Mouse (Mus musculus): ENCODE data around the gene Pde4c.

DNA sequence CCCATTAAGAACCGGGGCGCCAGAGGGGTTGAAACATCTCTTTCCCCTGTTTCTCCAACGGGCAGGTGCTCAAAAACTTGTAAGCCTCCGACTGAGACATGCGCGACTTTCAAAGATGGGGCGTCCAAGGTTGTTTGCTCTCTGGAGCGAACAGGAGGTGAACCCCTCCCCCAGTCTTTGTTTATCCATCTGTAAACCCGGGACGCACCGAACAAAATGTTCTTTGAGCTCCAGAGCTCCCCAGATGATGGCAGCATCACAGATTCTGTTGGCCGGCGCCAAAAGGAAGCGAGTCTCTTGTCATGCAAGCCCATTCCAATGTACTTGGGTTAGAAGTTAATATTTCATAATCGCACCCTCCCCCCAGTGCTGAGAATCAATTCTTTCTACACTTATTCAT, 74.8 kb downstream of the Pde4c start:
- no peak for TF ChIP-seq CTCF (IDR thresholded peaks at IDR 0.05; ENCODE audit: low read depth, low read length)
- TF ChIP-seq POLR2A (IDR thresholded peaks at IDR 0.05; ENCODE audit: insufficient read depth, low read length), result no peak

All from ES-Bruce4 (cell line).